Mouse (Mus musculus) gastrocnemius, adult 18-20 months (tissue): ENCODE results near the gene Fdxacb1. TPM values are rescaled to one million over a fixed set of nuclear protein-coding genes. Genes with fewer than 3 reads are reported as not detected.
A peak's percentile ranks its signal among the peaks of the same experiment; 100 is the strongest.

Experiments
- DNase-seq: peaks from one replicate; pipeline ENCODE4 v3.0.0; 2021; ENCODE audit warnings: low spot score
- total RNA-seq, 2 experiments: library from RNA; stranded (reverse); gene quantifications; 2 replicates each; pipeline ENCODE4 v1.2.3; 2021

The Fdxacb1 gene
- total RNA-seq, 2 experiments from 2014 or later, result 4.2 to 4.4 TPM

DNA sequence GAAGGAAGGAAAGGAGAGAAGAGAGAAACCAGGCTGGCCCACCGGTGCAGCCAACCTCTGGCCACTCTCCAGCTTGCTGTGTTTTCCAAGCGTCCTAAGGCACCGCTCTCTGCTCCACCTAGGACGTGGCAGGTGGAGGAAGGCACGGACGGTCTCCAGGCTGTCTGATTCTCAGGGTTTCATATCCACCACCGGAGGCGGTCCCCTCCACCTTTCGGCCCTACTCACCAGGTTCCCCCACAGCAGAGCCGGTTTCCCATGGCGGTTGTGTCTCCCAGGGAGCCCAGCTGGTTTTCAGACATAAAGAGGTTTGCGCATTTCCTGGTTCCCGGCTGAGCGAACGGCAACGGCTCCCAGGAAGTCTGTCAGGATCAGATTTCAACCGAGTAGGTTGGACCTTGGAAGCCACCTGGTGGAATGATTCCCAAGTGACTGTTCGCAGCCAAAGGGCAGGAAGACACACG is 21.8 kb upstream of the Fdxacb1 start, which contains the start of gene 2310030G06Rik:
Gene 2310030G06Rik, minus strand, starts transcription at position 323 of the 464 bp plus-strand sequence.
- no peak for DNase-seq

- DNase-seq, result no peak
Observed at GRCm38 (mm10) chr9:50750706-50751105, 17.3 kb upstream of the Fdxacb1 start.

DNA sequence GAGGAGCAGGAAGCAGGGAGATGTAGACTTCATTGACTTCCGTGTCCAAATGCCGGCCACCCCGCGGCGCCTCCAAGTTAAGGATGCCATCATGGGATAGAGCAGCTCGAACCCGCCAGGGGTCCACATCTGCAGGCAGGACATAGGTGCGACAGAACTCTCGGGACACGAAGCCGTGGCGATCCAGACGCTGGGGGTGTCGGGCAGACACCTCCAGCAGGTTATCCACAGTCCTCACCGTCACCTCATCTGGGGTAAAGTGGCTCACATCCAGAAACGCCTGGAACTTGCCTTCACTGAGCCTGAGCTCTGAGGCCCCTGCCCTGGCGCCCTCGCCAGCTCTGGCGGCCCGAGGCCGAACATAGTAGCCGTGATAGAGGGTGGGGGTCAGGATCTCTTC is 16.7 kb upstream of the Fdxacb1 start, which contains the start of gene Cryab:
Gene Cryab, plus strand, starts transcription at position 3 of the 400 bp plus-strand sequence.
- DNase-seq, result peak; percentile 24

- DNase-seq, result peak; percentile 63
Observed at GRCm38 (mm10) chr9:50752054-50752602, 15.9 kb upstream of the Fdxacb1 start, which contains the start of gene Hspb2. Gene Hspb2, minus strand, starts transcription at chr9:50752354.

GRCm38 (mm10) chr9:50752784-50753615 is 15.0 kb upstream of the Fdxacb1 start:
- peak; percentile 97 for DNase-seq

GRCm38 (mm10) chr9:50753947-50754346 is 14.1 kb upstream of the Fdxacb1 start:
- DNase-seq, result no peak

DNA sequence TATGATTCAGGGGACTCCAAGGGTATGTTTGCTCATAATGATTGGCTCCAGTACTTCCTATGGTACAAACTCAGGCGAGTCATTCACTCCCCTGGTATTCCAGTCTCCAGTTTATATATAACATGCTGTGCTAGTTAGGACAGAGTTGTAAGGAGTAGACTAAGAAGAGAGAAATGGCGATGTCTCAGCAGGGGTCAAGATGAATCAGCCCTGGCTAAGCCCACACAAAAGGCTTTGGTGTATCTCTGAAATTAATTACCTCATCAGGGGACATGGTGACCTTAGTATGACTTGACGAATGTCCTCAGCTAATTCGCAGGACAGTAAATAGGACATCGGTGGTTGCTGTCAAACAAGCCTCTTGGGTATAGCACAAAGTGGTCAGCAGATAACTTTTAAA is 11.3 kb upstream of the Fdxacb1 start:
- no peak for DNase-seq

- DNase-seq, result no peak
Observed at GRCm38 (mm10) chr9:50761520-50762243, 6.4 kb upstream of the Fdxacb1 start.

DNA sequence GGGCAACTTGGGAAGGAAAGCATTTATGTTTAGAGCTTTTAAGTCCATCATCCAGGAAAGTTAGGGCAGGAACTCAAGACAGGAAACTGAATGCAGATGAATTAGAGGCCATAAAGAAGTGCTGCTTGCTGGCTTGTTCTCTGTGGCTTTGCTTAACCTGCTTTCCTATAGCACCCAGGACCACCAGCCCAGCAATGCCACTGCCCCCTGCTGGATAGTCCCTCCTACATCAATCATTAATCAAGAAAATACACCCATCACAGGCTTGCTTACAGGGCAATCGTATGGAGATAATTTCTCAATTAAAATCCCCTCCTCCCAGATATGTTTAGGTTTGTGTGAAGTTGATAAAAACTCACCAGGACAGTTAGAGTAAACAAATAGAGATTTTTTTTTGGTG is 4.7 kb upstream of the Fdxacb1 start:
- DNase-seq, result peak; percentile 28

GRCm38 (mm10) chr9:50767531-50768106 is 417 bp upstream of the Fdxacb1 start:
- no peak for DNase-seq

GRCm38 (mm10) chr9:50770011-50770410 is 2.0 kb downstream of the Fdxacb1 start:
- DNase-seq, result no peak

GRCm38 (mm10) chr9:50774026-50774462 is 6.0 kb downstream of the Fdxacb1 start:
- DNase-seq, result no peak

- peak; percentile 89 for DNase-seq
Observed at GRCm38 (mm10) chr9:50774991-50775612, 7.1 kb downstream of the Fdxacb1 start, which contains the start of the genes Alg9 and 1110032A03Rik. Gene Alg9, plus strand, starts transcription at chr9:50775019. Gene 1110032A03Rik, minus strand, starts transcription at chr9:50775520.

DNA sequence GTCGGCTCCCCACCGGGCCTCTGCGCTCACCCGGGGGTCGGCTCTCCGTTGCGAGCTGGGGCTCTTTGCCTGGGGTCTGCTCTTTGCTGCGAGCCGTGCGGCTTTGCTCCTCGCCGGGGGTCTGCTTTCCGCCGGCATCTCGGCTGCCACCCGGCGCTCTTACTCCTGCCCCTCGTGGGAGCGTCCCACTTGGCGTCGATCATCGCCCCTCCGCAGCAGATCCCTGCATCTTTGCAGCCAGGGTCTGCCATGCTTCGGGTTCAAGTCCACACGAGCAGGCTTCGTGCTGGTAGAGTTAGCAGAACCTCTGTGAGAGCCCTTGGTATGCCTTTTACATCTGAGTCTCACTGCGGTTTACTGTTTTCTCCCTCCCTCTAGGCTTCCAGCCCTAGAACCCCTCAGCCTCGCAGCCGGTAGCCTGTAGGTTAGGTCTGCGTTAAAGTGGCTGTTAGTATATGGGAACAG is 7.7 kb downstream of the Fdxacb1 start:
- no peak for DNase-seq

GRCm38 (mm10) chr9:50776162-50776760 is 8.2 kb downstream of the Fdxacb1 start:
- no peak for DNase-seq

DNA sequence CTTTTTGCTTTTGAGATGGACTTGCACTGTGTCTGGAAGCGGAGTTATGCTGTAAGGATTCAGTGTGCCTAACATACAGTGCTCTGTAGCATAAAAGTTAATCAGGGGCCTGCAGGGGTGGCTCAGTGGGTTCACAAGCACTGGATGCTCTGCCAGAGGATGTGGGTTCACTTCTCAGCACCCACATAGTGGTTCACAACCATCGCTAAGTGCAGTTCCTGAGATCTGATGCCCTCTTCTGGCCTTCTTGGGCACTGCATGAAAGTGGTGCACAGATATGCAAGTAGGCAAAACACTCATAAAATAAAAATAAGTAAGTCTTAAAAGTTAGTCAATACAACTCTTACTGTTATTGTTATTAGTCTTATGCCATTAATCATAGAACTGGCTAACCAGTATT is 14.1 kb downstream of the Fdxacb1 start:
- no peak for DNase-seq

DNA sequence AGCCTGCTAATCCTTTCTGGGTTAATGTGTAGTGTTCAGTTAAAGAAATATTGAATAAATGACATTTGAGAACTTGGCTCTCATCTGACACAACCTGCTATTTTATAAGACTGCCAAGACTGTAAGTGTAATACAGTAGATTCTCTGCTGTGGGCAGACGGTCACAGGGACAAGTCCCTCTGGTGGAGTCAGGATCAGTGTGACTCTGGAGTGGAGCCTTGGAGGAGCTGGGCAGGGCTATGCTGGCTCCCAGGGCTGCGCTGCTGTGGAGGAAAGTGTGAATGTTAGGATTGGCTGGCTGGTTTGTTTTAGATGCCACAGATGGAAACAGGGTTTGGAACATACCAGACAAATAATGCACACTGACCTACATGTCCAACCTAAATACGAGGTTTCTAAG is 27.2 kb downstream of the Fdxacb1 start:
- DNase-seq, result no peak

DNA sequence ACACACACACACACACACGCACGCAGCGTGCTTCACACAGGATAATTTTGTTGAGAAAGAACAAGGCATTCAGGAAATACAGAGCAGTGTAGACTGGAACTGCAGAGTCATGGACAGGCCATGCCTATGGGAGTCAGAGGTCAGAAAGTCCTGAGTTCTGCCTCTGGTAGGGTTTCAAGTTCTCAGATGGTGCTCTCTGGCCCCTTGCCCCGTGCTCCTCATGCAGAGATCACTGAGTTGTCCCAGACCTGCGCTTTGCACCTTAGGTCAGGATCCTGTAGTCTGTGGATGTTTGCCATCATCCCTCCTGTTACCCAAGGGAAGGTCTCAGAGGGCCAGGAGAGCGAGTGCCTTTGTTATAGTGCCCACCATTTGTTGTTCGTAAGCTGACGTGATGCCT is 28.7 kb downstream of the Fdxacb1 start:
- DNase-seq, result no peak

DNA sequence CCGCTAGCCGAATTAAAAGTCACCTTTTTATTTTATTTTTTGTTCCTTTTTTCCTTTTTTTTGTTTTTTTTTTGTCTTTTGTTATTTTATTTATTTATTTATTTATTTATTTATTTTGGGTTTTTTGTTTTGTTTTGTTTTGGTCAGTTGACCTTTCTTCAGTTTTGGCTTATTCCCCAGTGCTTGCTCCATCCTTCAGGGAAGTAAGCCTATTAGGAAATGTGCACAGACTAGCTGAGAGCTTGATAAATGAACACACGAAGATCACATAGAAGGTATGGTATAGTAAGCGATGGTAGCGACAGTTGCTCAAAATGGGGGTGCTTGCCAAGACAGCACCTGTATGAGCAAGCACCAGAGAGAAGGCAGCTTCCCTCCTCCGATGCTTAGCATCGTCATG is 29.6 kb downstream of the Fdxacb1 start:
- no peak for DNase-seq

GRCm38 (mm10) chr9:50798368-50798767 is 30.3 kb downstream of the Fdxacb1 start:
- DNase-seq, result no peak
